Mouse (Mus musculus): ENCODE results near the gene Smn1. TPM values are rescaled to one million over a fixed set of nuclear protein-coding genes. Genes with fewer than 3 reads are reported as not detected.
A peak's percentile ranks its signal among the peaks of the same experiment; 100 is the strongest.
"Not testable (repeated sequence)": the region's sequence is repeated elsewhere in the genome, so short reads cannot be mapped to it uniquely, and the experiment has no call there.

The Smn1 gene
- total and polyA plus RNA-seq, 2 experiments from 2014 or later = 13.7 to 39.8 TPM

GRCm38 (mm10) chr13:100112218-100112972, 12.3 kb upstream of the Smn1 start:
- ATAC-seq (no peak), DNase-seq (ENCODE audit: low spot score) (peak; percentile 61)
- Histone ChIP-seq H3K9me3 (ENCODE audit: low read length) (no peaks in the 10 kb centered on the region), H3K9ac (replicated peaks; ENCODE audit: low read length) (no peak overlapping the region), H3K4me3 (ENCODE audit: low read length) (no peak overlapping the region), H3K4me2 (ENCODE audit: low read depth, low read length) (no peak overlapping the region), H3K36me3 (ENCODE audit: insufficient read depth, low read length) (peaks cover 16% of the 10 kb centered on the region), H3K27ac (no peak overlapping the region), H3K27me3 (ENCODE audit: insufficient read depth, low read length) (no peaks in the 10 kb centered on the region), H3K4me1 (ENCODE audit: insufficient read depth, low read length) (0 out of 2 replicates have a peak, but pooled peaks cover 5% of the 10 kb centered on the region)
- TF ChIP-seq CTCF (IDR thresholded peaks at IDR 0.05; ENCODE audit: low read depth) = peak; percentile 74
- WGBS = 39% methylated on average over 5 of the region's 5 CpGs

DNA sequence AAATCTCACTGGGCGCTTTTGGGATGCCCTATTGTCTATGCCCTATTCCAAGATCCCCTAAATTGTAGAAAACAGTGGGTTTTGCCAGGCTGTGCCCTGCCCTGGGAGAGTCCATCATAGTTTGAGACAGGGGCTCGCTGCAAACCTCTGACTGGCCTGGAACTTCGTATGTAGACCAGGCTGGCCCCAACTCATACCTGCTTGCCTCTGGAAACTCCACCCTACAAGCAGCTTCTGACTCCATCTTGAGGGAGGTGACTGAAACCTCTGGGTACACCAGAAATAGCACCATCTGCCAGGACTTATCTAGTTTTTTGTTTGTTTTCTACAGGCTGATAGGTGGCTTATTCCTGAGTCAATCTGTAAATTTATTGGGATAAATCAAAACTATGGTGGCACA, 682 bp upstream of the Smn1 start:
- ATAC-seq = peak; percentile 44; the same call in 1 of the 2 replicates
- peak overlapping the region; percentile 76 for H3K9ac ChIP-seq (replicated peaks; ENCODE audit: low read length)
- WGBS = 92% methylated on average over 3 of the region's 3 CpGs

DNA sequence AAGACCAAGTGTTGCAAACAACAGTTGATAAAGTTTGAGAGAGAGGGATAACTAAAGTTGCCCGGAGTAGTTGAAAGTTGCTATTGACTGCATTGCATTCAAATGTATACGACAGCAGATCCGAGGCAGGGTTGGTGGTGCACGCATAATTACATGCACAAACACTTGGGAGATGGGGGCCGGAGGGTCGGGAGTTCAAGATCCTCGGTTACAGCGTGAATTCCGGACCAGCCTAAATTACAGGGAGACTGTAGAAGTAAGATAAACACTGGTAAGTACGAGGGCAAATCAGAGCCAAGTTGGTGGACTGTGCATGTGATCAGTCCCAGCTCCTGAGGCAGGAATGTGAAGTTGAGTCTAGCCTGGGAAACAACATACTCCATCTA, 599 bp downstream of the Smn1 start:
- ATAC-seq (0 out of 2 replicates have a peak, but pooled peaks have one; percentile 13), DNase-seq (ENCODE audit: low spot score) (no peak)
- TF ChIP-seq CTCF (IDR thresholded peaks at IDR 0.05; ENCODE audit: low read depth) = no peak
- Histone ChIP-seq H3K4me3 (ENCODE audit: low read length) (peak overlapping the region; percentile 92), H3K27ac (peak overlapping the region; percentile 68; the same call in 1 of the 2 replicates), H3K4me2 (ENCODE audit: low read depth, low read length) (peak overlapping the region; percentile 88), H3K27me3 (ENCODE audit: insufficient read depth, low read length) (no peaks in the 10 kb centered on the region), H3K36me3 (ENCODE audit: insufficient read depth, low read length) (peaks cover 25% of the 10 kb centered on the region; the same call in 1 of the 2 replicates), H3K9ac (replicated peaks; ENCODE audit: low read length) (peak overlapping the region; percentile 76), H3K9me3 (ENCODE audit: low read length) (no peaks in the 10 kb centered on the region), H3K4me1 (ENCODE audit: insufficient read depth, low read length) (0 out of 2 replicates have a peak, but pooled peaks cover 13% of the 10 kb centered on the region)
- WGBS = 7% methylated on average over 10 of the region's 10 CpGs

More for the DNA sequence above, 682 bp upstream of the Smn1 start:
- TF ChIP-seq CTCF (IDR thresholded peaks at IDR 0.05; ENCODE audit: low read depth) = no peak
- H3K9me3 ChIP-seq (ENCODE audit: low read length) = no peaks in the 10 kb centered on the region
- H3K27me3 ChIP-seq (ENCODE audit: insufficient read depth, low read length) = no peaks in the 10 kb centered on the region
- DNase-seq (ENCODE audit: low spot score) = no peak
- peaks cover 21% of the 10 kb centered on the region; the same call in 1 of the 2 replicates for H3K36me3 ChIP-seq (ENCODE audit: insufficient read depth, low read length)
- H3K27ac ChIP-seq = no peak overlapping the region
- H3K4me3 ChIP-seq (ENCODE audit: low read length) = peak overlapping the region; percentile 92
- H3K4me2 ChIP-seq (ENCODE audit: low read depth, low read length) = peak overlapping the region; percentile 88
- 0 out of 2 replicates have a peak, but pooled peaks cover 13% of the 10 kb centered on the region for H3K4me1 ChIP-seq (ENCODE audit: insufficient read depth, low read length)

- H3K27ac ChIP-seq = no peak overlapping the region
- TF ChIP-seq CTCF (IDR thresholded peaks at IDR 0.05; ENCODE audit: low read depth) = no peak
- no peaks in the 10 kb centered on the region for H3K9me3 ChIP-seq (ENCODE audit: low read length)
- no peak overlapping the region for H3K9ac ChIP-seq (replicated peaks; ENCODE audit: low read length)
- no peak for DNase-seq (ENCODE audit: low spot score)
- WGBS = 83% methylated on average over 8 of the region's 8 CpGs
- no peak overlapping the region for H3K4me3 ChIP-seq (ENCODE audit: low read length)
- H3K4me2 ChIP-seq (ENCODE audit: low read depth, low read length) = no peak overlapping the region
- no peak for ATAC-seq
- H3K36me3 ChIP-seq (ENCODE audit: insufficient read depth, low read length) = peaks cover 21% of the 10 kb centered on the region
- no peaks in the 10 kb centered on the region for H3K4me1 ChIP-seq (ENCODE audit: insufficient read depth, low read length)
- H3K27me3 ChIP-seq (ENCODE audit: insufficient read depth, low read length) = no peaks in the 10 kb centered on the region
Measured at GRCm38 (mm10) chr13:100141646-100142314, 17.1 kb downstream of the Smn1 start.

DNA sequence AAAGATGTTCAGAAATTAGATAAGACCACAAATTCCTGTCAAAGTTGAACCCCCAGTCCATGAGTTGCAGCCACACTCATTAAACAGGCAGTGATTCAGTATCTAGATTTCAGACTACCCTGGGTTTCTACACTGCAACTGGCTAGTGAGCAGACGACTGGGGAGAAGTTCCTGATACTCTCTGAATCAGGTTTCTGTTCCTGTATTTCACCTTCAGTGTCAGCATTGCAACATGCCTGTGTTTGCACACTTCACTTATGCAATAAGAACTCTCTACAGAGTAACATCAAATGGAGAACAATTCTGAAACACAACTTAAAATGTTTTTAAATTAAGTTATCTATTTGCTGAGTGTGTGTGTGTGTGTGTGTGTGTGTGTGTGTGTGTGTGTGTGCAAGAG, 28.0 kb downstream of the Smn1 start:
- Histone ChIP-seq H3K4me1 (ENCODE audit: insufficient read depth, low read length) (no peaks in the 10 kb centered on the region), H3K9me3 (ENCODE audit: low read length) (no peaks in the 10 kb centered on the region), H3K27me3 (ENCODE audit: insufficient read depth, low read length) (no peaks in the 10 kb centered on the region), H3K36me3 (ENCODE audit: insufficient read depth, low read length) (no peaks in the 10 kb centered on the region), H3K4me2 (ENCODE audit: low read depth, low read length) (no peak overlapping the region), H3K9ac (replicated peaks; ENCODE audit: low read length) (no peak overlapping the region), H3K27ac (no peak overlapping the region), H3K4me3 (ENCODE audit: low read length) (no peak overlapping the region)
- TF ChIP-seq CTCF (IDR thresholded peaks at IDR 0.05; ENCODE audit: low read depth) = no peak
- DNase-seq (ENCODE audit: low spot score) (no peak), ATAC-seq (no peak)
- WGBS = 72% methylated on average over 1 of the region's 1 CpGs

- no peak overlapping the region for H3K9ac ChIP-seq (replicated peaks; ENCODE audit: low read length)
- no peaks in the 10 kb centered on the region for H3K27me3 ChIP-seq (ENCODE audit: insufficient read depth, low read length)
- H3K36me3 ChIP-seq (ENCODE audit: insufficient read depth, low read length) = no peaks in the 10 kb centered on the region
- no peak overlapping the region for H3K27ac ChIP-seq
- WGBS = 96% methylated on average over 3 of the region's 3 CpGs
- no peaks in the 10 kb centered on the region for H3K4me1 ChIP-seq (ENCODE audit: insufficient read depth, low read length)
- no peak for TF ChIP-seq CTCF (IDR thresholded peaks at IDR 0.05; ENCODE audit: low read depth)
- H3K4me2 ChIP-seq (ENCODE audit: low read depth, low read length) = no peak overlapping the region
- ATAC-seq (no peak), DNase-seq (ENCODE audit: low spot score) (no peak)
- no peaks in the 10 kb centered on the region for H3K9me3 ChIP-seq (ENCODE audit: low read length)
- H3K4me3 ChIP-seq (ENCODE audit: low read length) = no peak overlapping the region
Measured at GRCm38 (mm10) chr13:100156624-100157023, 32.0 kb downstream of the Smn1 start.

DNA sequence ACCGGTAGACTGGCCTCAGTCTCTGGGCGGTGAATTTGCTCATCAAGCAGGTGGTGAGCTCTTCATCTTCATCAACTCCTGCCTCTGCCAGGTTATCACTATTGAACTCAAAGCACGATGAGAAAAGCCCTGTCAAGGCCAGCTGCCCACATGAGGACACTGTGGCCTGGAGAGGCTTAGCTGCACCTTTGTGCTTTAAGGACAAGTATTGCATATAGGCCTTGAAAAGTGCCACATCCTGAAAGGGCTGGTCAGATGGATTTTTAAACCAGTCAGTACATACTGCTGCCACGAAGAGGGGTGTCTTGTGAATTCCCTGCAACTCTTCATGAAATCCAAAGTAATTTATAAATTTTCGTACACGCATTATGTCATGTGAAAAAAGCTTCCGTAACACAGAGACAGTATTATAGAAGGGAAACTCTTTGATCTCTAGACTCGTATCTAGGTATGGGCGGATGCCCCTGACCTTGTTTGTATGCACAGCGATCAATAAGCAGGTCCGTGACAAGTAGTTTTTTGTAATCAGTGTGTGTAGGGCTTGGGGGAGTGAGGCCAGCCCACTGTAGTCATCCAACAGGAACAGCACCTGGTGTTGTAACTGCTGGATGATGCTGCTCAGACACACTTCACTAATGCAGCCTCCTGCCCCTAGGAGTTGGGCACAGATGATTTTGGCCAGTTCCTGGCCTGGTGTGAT, 36.7 kb downstream of the Smn1 start:
- H3K36me3 ChIP-seq (ENCODE audit: insufficient read depth, low read length); ATAC-seq; H3K4me2 ChIP-seq (ENCODE audit: low read depth, low read length); H3K9ac ChIP-seq (replicated peaks; ENCODE audit: low read length); H3K27me3 ChIP-seq (ENCODE audit: insufficient read depth, low read length); DNase-seq (ENCODE audit: low spot score); H3K4me3 ChIP-seq (ENCODE audit: low read length); H3K9me3 ChIP-seq (ENCODE audit: low read length); H3K27ac ChIP-seq; H3K4me1 ChIP-seq (ENCODE audit: insufficient read depth, low read length): not testable (repeated sequence)
- WGBS = 89% methylated on average over 11 of the region's 11 CpGs

GRCm38 (mm10) chr13:100162467-100162866, 37.8 kb downstream of the Smn1 start:
- H3K36me3 ChIP-seq (ENCODE audit: insufficient read depth, low read length); ATAC-seq; H3K27ac ChIP-seq; H3K9ac ChIP-seq (replicated peaks; ENCODE audit: low read length); H3K9me3 ChIP-seq (ENCODE audit: low read length); DNase-seq (ENCODE audit: low spot score); H3K4me1 ChIP-seq (ENCODE audit: insufficient read depth, low read length); H3K27me3 ChIP-seq (ENCODE audit: insufficient read depth, low read length); H3K4me3 ChIP-seq (ENCODE audit: low read length); H3K4me2 ChIP-seq (ENCODE audit: low read depth, low read length): not testable (repeated sequence)

DNA sequence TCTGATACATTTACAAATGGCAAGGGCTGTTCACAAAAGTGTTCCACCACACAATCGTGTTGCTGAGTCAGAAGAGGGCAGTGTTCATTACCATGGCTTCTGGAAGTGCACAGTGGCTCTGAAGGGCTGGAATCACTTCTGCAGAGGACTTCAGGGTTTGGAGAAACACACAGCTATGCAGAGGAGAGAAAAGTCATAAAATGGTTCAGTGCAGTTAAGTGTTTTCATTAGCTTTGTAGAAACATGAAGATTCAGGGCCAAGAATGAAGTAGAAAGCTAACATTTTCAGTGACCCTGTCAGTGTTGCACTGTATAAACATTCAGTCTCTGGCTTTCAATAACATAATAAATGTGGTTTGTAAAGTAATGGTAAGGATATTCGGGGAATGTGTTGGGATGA, 41.7 kb downstream of the Smn1 start:
- not testable (repeated sequence) for H3K4me2 ChIP-seq (ENCODE audit: low read depth, low read length); H3K27ac ChIP-seq; H3K9ac ChIP-seq (replicated peaks; ENCODE audit: low read length); DNase-seq (ENCODE audit: low spot score); H3K36me3 ChIP-seq (ENCODE audit: insufficient read depth, low read length); H3K4me3 ChIP-seq (ENCODE audit: low read length); H3K9me3 ChIP-seq (ENCODE audit: low read length); H3K4me1 ChIP-seq (ENCODE audit: insufficient read depth, low read length); ATAC-seq; H3K27me3 ChIP-seq (ENCODE audit: insufficient read depth, low read length)
- WGBS = 68% methylated on average over 2 of the region's 2 CpGs
